Mouse (Mus musculus): ENCODE data around the gene Foxf2.

- TF ChIP-seq CTCF (IDR thresholded peaks at IDR 0.05; ENCODE audit: low read depth) (no peak), EP300 (IDR thresholded peaks at IDR 0.05; ENCODE audit: low read depth) (no peak)
Measured at GRCm38 (mm10) chr13:31620499-31620847, 5.1 kb upstream of the Foxf2 start.

All from heart, postnatal 0 days (tissue).